Mouse (Mus musculus) ES-Bruce4 (cell line): Measurements from ENCODE around the gene Teddm1a.

Experiments
- CTCF ChIP-seq: IDR thresholded peaks from one replicate; pipeline ENCODE4 v1.8.1; 2011; ENCODE audit warnings: low read depth, low read length
- POLR2A ChIP-seq: IDR thresholded peaks from one replicate; pipeline ENCODE4 v1.8.1; 2011; ENCODE audit warnings: low read length; ENCODE audit not compliant: insufficient read depth

- TF ChIP-seq CTCF, result no peak
- no peak for TF ChIP-seq POLR2A
Measured at GRCm38 (mm10) chr1:153886024-153886633, 5.4 kb upstream of the Teddm1a start.
